Mouse (Mus musculus): ENCODE data around the gene Gprin1.

DNA sequence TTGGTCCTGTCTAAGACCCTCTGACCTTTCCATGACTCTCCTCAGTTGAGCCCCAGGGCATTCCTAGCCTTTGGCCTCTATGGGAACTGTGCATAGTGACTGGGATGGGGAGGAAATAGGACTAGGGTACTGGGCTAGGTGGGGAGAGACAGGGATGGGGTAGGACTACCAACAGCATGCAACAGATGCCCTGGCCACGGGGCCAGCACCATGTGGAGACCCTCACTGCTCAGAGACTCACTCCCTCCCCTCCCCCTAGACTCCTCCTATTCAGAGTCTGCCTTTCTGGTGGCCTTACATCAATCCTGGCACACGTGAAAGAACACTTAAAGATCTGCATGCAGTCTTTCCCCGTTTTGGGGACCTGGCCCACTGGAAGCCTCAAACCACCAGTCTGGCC is 12.7 kb downstream of the Gprin1 start:
- TF ChIP-seq CTCF (IDR thresholded peaks at IDR 0.05; ENCODE audit: extremely low read depth, insufficient read length, insufficient replicate concordance, low read depth, low read length) (no peak), POLR2A (IDR thresholded peaks at IDR 0.05; ENCODE audit: low read depth, low read length) (no peak)
